Mouse (Mus musculus) R1 (cell line): ENCODE measurements around the gene Gm20388.

Experiments used
- DNase-seq: peaks from one replicate; pipeline ENCODE4 v3.0.0-alpha.2; 2018; ENCODE audit warnings: low read depth, low spot score

Gm20388 gene

DNA sequence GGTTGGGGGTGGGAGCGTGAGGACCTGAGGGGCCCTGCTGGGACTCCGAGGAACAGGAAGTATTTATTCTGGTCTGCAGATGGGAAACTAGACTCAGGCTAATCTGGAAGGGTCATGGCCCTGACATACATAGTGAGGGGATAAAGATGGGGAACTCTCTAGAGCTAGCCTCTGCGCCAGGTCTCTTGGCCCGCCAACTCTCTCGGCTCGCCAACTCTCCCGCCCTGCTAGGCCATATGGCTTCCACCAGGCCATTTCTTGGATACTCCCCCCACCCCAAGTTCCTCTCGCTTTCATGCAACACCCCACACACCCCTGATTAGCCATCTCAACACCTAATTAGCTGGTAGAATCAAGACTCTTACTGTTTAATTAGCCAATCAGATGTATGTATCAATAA lies 101.8 kb downstream of the Gm20388 start:
- no peak for DNase-seq

DNA sequence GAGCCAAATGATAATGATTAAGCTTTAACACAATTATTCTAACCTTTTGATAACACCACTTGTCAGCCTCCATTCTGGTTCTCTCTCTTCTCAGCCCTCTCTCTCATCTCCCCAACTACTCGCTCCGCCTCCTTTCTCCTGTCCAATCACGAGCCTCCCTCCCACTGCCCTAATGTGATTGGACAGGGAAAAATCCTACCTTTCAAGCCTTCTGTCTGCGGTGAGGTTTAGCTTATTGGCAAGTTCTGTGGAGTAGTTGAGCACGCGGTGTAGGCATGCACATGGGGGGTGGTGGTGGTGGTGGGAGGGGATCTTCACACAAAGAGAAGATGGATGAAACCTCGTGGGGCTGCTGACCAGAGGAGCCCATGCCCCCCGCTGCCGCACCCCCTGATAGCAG lies 102.3 kb downstream of the Gm20388 start:
- DNase-seq, result peak; percentile 79

DNA sequence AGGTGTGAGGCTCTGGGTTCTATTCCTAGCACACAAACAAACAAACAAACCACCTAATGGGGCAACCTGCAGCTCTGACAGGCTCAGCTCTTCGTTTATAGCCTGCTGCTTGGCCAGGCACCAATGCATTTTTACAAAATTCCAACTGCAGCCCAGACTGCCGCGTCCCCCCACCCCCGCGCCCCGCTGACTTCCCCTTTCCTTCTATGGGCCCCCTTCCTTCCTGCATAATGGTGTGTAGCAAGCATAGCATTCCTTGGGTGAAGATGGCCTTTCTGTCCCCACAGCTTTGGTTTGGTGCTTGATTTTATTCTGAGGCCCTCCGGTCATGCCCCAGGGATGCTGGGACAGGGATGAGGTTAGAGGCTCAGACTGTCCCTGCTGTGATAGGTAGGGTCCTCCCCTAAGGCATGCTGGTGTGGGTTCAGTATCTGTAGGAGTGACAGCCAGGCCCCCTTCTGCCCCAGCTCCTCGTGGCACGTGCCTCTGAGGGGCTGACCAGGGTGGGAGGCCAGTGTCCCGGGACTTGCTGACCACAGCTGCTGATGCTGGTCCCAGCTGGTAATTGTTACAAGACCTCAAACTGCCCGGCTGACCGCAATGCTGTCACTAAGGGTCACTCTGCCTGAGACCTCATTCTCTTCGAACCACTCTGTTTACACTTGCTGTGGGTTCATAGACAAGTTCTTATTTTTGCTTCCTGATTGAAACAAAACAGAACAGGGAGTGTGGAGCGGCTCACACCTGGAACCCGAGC lies 103.8 kb downstream of the Gm20388 start:
- DNase-seq, result no peak

DNA sequence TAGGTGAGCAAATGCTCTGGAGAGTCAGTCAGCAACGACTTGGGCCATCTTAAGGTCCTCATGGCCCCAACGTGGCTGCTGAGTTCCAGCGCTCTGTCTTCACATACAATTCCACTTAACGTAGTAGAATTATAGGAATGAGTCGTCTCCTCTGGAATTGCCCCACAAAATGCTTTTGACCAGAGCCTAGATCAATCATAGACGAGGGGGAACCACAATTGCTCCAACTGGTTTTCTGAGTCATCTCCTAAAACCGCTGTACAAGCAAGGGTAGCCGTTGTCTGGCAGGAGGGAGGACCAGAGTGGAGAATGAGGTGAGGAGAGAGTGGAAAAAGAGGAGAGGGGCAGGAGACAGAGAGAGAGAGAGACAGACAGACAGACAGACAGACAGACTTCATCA lies 105.3 kb downstream of the Gm20388 start:
- DNase-seq, result no peak

DNA sequence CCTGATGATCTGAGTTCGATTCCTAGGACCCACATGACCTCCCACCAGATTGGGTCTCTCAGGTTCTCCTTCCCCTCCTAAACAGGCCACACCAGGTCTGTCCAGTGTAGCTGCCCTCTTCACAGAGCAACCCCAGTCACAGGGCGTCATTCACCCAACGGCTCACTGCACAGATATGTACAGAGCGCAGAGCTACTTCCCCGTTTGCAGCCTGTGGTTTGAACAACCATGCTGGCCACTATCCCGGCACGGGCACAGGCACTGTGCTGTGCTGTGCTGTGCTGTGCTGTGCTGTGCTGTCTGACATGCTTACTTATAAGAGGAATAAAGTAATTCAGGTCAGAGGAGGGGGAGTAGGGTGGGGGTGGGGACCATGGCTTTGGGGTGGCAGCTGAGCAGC lies 105.8 kb downstream of the Gm20388 start:
- DNase-seq, result no peak

DNA sequence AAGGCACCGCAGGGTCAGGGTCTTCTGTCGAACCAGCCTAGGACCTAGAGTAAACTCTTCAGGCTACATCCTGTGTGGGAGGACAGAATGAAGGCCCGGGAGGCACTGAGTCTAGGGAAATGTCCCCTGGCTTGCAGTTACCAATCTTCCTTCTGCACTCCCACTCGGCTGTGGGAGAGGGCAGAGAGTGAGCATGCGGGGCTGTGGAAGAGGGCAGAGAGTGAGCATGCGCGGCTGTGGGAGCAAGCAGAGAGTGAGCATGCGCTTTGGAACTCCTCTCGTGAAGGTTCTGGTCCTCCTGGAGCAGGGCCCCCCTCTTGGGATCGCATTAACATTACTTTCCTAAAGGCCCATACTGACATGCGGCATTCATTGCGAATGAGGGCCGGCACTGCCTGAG lies 106.7 kb downstream of the Gm20388 start:
- DNase-seq, result no peak

DNA sequence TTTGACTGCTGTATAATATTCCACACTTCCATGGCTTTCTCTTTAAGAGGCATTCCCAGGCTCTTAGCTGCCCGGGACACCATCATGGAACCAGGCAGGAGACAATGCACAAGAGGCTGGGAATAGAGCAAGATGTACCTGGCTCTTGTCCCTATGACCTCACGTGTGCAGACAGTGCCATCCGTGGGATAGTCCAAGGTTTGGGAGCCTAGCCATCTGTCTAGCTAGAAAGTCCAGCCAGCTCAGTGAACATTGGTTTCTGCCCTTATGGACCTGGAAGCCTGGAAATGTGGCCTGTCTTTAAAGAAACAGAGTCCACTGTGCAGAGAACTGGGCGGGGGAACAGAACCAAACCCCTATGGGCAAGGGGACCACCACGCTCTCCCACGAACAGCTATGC lies 107.1 kb downstream of the Gm20388 start:
- DNase-seq, result no peak

DNA sequence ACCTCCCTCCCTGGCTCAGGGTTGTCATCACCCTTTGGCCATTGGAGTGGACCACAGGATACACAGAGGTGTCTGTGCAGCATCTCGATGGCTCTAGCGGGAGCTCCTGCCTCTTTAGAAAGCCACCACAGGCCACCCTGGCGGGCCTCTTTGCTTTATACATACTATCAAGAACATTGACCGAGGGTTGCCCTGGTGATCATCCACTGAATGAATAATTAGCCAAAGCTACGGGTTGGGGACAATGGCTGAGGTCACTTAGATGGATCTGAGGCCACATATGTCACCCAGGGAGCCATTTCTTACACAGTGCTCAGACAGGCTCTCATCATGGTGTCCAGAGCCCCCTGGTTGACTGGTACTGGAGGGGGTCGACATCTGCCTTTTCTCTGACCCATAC lies 107.7 kb downstream of the Gm20388 start:
- no peak for DNase-seq

DNA sequence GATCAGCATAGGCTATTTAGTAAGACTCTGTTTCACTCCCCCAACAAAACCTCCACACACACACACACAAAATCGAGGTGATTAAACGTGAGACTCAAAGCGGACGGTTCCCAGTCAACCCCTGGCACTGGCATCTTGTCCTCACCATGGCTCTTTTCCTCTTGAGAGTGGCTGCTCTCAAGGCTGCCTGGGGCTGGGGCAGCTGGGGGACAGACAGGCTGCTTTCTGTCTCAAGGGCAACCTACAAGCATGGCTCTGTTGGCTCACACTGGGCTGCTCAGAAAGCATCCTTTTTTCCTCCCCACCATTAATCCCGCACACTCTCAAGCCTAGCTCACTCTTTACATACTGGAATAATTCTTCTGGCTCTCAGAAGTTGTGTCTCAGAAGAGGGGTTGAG lies 108.7 kb downstream of the Gm20388 start:
- no peak for DNase-seq

DNA sequence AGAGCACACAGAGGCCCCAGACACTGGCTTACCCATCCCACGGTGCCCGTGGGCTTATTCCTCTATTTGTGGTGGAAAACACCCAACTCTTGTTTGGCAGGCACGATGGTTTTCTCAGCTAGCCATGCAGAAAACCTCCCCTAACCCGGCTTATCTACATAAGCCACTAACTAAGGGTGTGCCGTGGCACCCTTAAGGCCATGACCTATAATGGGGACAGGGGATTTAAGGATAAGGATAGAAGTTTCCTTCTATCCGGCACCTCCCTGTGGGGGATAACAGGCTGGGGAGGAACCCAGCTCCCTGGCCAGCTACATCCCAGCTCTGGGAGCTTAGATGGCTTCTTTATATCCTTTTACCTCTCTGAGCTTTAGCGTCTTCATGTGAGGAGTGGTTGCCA lies 109.7 kb downstream of the Gm20388 start:
- DNase-seq, result no peak

DNA sequence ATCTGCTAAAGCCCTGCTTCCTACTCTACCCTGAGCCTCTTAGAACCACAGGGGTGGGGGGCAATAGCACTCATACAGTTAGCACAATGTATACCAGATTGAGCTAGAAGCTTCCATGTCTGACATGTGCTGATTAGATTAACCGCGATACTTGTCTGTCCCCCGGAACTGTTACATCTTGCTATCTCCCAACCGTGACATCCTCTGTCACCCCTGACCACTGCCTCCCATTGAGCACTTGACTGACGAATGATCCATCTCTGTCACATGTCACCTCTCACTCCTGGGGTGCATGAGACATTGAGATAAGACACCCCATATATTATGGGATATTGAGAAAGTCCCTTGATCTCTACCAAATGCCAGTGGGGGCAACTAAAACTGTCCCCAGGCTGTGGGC lies 115.6 kb downstream of the Gm20388 start:
- DNase-seq, result no peak

DNA sequence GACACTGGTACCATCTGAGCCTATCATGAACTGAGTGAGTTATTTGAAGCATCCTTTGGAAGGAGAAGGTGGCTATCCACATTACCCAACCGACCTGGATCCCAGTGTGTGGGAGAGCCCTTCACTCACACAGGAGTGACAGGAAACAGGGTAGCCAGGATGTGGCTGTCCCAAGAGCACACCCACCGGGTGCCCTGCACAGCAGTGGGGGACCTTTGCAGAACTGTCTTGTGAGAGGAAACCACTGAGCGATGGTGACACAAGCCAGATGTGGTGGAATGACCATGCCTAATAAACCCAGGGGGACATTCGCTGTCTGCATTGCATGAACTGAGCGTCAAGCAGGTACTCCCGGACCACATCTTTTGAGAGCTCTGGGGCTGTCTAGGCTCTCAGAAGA lies 116.3 kb downstream of the Gm20388 start:
- no peak for DNase-seq

DNA sequence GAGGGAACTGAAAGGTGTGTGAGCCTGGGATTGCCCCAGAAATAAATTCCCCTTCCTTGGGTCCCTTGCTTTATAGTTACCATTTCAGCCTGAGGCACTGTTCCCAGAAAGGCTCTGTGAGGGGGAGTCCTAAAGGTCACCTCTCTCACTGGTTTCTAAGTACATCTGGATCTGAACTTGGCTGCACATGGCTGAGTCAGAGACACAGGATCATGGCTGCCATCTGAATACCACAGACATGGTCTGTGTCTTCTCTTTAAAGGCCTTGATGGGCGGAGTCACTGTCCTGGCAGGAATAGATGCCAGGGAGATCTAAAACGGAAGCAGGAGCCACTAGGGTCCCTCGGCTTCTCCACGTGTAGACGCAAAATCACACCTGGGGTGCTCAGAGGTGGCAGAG lies 119.8 kb downstream of the Gm20388 start:
- no peak for DNase-seq

DNA sequence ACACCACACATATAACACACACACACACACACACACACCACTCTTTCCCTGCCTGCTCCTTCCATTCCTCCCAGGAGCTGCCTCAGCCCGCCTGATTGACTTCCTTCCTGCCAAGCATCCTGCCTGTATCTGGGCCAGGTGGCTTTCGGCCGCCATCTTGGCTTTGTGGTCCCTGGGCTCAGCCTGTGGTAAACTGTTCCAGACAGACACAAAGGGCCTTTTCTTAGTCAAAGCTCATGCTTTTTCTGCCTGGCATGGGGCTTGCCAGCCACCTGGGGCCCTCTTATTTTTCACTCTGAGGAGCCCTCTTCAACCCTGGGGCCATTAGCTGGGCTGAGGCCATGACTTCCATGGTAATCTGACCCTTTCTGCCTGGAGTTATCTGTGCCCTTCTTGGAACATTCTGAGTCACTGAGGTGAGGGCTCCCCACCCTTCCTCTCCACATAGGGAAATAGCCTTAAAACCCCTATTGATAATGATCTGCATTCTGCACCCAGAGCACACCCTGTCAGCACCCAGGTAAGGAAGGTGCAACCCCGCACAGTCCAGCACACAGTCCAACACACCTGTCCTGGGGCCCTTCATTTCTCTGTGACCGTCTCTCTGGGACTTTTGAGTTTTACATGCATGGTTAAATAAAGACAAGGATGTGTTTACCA lies 122.0 kb downstream of the Gm20388 start:
- DNase-seq, result peak; percentile 8

DNA sequence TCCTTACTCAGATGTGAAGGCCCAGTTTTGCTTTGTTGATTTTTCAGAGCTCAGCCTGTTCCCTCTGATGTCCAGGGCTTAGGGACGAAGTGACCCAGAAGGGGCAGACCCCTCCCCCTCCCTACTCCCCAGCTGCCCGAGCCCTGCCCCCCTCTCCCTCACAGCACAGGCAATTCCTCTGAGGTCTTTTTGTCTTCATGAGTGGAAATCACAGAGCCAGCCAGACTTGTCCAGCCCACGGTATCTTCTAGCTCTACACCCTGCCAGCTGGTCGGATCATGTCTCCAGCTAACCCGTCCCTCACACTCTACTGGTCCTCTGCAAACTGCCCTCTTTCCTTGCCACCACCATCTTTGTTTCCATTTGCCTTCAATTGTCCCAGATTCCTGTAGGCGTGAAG lies 123.8 kb downstream of the Gm20388 start:
- DNase-seq, result no peak

DNA sequence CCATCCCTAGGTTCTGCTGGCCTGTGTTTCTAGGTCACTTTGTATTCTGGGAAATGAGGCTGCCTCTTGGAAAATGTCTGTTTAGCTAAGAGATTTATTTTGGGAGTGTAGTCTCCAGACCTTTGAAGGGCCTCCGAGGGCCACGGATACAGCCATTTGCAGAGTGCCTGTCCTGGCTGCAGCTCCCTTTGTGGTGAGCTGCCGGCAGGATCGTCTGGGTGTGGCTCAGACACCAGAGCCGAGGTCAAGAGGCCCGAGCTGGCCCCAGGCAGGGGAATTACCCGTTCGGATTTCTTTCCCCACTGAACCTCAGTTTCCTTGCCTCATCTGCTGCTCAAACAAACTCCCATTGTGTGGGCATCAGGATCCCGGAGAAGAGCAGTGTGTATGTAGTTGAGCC lies 125.5 kb downstream of the Gm20388 start:
- no peak for DNase-seq

DNA sequence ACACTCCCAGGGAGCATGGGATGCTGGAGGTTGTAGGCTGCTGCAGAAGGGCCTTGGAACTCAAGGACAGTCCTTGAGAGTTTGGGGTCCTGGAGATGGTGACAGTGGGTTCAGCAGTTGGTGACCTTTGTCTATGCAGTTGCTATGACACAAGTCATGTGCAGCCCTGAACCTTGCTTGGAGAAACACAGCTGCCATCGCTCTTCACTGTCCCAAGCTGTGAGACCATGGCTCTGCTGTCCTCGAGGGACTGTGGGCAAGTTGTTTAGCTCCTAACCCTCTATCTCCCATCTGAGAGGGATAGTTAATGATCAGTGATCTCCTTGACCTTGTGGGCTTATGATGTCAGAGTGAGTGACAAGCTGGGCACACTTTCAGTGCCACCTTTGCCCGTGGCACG lies 125.9 kb downstream of the Gm20388 start:
- no peak for DNase-seq

DNA sequence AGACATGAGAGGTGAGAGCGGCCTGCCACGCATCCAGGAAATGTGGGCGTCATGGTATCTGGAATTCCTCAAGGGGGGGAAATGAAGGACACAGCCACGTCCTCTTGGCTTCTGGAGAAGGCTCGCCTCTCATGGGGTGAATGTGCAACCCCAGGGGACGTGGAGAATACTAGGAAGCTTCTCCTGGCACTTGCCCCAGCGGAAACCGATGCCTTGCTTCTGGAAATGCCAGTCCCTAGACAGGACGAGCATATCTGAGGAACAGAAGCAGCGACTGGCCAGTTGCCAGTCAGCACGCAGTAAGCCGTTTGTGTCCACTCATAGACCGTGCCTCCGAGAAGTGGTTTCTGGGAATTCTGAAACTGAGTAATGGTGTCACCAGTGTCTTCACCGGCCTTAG lies 126.6 kb downstream of the Gm20388 start:
- no peak for DNase-seq

DNA sequence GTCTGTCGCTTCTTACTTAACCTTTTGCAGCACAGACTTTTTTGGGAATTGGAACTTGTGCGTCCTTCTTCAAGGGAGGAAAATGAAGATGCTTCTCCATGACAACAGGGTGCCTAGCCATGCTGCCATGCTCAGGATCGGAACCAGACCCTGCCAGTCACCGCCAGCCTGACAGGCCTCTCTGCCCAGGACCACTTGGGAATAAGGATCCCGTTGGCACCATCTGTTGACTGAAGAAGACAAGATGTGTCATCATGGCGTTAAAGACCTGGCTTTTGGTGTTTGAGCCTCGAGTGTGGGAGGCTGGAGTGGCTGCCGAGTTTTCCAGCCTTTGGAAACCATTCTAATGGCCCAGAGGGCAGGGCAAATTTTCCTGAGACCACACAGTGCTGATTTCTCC lies 127.0 kb downstream of the Gm20388 start:
- DNase-seq, result no peak

DNA sequence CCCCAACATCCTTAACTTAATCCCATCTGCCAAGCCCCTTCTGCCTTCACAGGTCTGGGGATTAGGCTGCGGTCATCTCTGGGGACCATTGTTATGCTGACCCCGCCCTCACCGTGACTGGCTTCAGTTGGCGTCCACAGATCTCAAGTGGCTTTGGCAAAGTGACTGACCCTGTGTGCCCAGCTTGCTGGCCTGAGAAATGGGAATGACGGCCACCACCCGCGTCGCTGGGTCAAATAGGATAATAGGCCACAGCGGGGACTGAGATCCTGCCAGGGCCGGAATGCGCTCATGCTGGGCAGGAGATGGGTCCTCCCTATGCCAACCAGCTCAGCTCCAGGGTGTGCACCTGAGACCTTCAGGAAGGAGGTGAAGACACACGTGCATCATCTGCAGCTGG lies 128.1 kb downstream of the Gm20388 start:
- DNase-seq, result no peak

DNA sequence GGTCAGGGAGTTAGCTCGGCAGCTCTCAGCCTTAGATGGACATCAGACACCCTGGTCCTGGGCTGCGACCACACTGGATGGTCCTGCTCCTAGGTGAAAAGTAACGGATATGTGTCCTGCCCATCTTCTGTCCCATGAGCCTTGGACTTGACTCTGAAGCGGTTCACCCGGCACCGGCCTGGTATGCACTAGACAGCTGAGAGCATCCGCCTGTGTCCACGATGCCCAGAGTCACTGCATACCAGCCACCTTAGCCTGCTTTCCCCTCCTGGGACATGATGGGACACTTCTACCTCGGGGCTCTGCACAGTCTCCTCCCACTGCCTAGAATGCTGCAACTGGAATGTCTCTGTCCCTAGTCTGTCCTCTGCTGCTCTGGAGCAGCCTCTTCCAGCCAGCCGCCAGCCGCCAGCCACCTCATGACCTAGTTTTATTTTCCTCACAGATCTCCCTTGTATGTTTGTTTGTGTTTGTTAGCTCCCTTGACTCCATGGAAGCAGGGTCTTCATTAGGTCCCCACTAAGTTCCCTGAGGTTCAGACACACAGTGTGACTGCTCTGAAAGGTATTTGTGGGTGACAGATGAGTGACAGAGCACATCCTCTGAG lies 128.8 kb downstream of the Gm20388 start:
- no peak for DNase-seq

DNA sequence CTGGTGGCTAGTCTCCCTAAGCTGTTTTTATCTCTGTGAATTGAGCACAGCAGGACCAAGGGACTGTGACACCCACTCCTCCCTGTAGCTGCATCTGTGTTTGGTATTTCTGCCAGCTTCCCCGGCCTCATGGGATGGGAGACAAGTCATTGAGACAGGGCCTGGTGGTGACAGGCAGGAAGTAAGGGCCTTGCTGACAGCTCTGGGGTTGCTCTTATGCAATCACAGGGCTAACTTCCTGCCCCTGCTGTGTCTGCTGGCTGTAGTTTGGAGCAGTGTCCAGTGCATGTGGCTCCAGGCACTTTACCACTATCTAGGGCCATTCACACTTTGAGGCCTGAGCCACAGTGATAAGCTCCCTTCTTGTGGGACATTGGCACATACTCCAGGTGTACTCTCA lies 130.2 kb downstream of the Gm20388 start:
- no peak for DNase-seq
